Mouse (Mus musculus) ES-Bruce4 (cell line): ENCODE measurements around the gene Shank2. TPM values are rescaled to one million over a fixed set of nuclear protein-coding genes. Genes with fewer than 3 reads are reported as not detected.

Experiments
- H3K27ac ChIP-seq: 2 replicates; pipeline ENCODE4 v1.5.1; 2012; ENCODE audit warnings: low read length, inconsistent platforms; ENCODE audit not compliant: insufficient read depth
- H3K27me3 ChIP-seq: 2 replicates; pipeline ENCODE4 v1.6.1; 2012; ENCODE audit warnings: mild to moderate bottlenecking, low read length, inconsistent platforms; ENCODE audit not compliant: control insufficient read depth, poor library complexity, insufficient read depth, severe bottlenecking
- H3K36me3 ChIP-seq: 2 replicates; pipeline ENCODE4 v1.6.1; 2012; ENCODE audit warnings: inconsistent platforms, mild to moderate bottlenecking, low read length, moderate library complexity; ENCODE audit not compliant: control insufficient read depth, poor library complexity, insufficient read depth, severe bottlenecking
- H3K4me1 ChIP-seq: one replicate; pipeline ENCODE4 v1.8.1; 2011; ENCODE audit warnings: low read length; ENCODE audit not compliant: control insufficient read depth, insufficient read depth
- H3K4me3 ChIP-seq: 2 replicates; pipeline ENCODE4 v1.5.1; 2011; ENCODE audit warnings: low read depth, mild to moderate bottlenecking, low read length
- H3K9ac ChIP-seq: 2 replicates; pipeline ENCODE4 v1.6.1; 2012; ENCODE audit warnings: low read depth, mild to moderate bottlenecking, inconsistent platforms; ENCODE audit not compliant: poor library complexity, severe bottlenecking
- H3K9me3 ChIP-seq: replicated peaks from 2 replicates; pipeline ENCODE4 v1.6.1; 2012; ENCODE audit warnings: mild to moderate bottlenecking, low read length, inconsistent platforms; ENCODE audit not compliant: control insufficient read depth, poor library complexity, insufficient read depth, severe bottlenecking
- CTCF ChIP-seq: IDR thresholded peaks from one replicate; pipeline ENCODE4 v1.8.1; 2011; ENCODE audit warnings: low read depth, low read length
- EP300 ChIP-seq: IDR thresholded peaks from 2 replicates; pipeline ENCODE4 v1.6.1; 2011; ENCODE audit warnings: low read depth, low read length; ENCODE audit not compliant: insufficient read depth
- POLR2A ChIP-seq: IDR thresholded peaks from one replicate; pipeline ENCODE4 v1.8.1; 2011; ENCODE audit warnings: low read length; ENCODE audit not compliant: insufficient read depth
- polyA plus RNA-seq: library from polyadenylated mRNA; stranded (reverse); fragments of >200 nt; gene quantifications from 2 replicates; pipeline ENCODE4 v1.2.4, GENCODE M21; 2011; ENCODE audit warnings: low read depth; ENCODE audit not compliant: missing spikeins, insufficient read depth, insufficient read length

Shank2 gene
- polyA plus RNA-seq, 1 experiment, result 0.72 TPM

- no peaks in the 10 kb centered on the region for H3K9me3 ChIP-seq
- no peaks in the 10 kb centered on the region for H3K27me3 ChIP-seq
- no peaks in the 10 kb centered on the region for H3K36me3 ChIP-seq
Observed at GRCm38 (mm10) chr7:144202017-144202682, 200.4 kb downstream of the Shank2 start.

GRCm38 (mm10) chr7:144204290-144204689 lies 202.6 kb downstream of the Shank2 start:
- Histone ChIP-seq H3K4me1 (no peaks in the 10 kb centered on the region), H3K27me3 (no peaks in the 10 kb centered on the region), H3K27ac (no peak overlapping the region), H3K9me3 (no peaks in the 10 kb centered on the region), H3K36me3 (no peaks in the 10 kb centered on the region), H3K4me3 (no peak overlapping the region), H3K9ac (no peak overlapping the region)
- TF ChIP-seq EP300 (no peak), POLR2A (no peak), CTCF (no peak)

More at GRCm38 (mm10) chr7:144202017-144202682, 200.4 kb downstream of the Shank2 start:
- TF ChIP-seq CTCF, result no peak
- no peak for TF ChIP-seq POLR2A
- no peak for TF ChIP-seq EP300
- no peak overlapping the region for H3K4me3 ChIP-seq
- H3K9ac ChIP-seq, result no peak overlapping the region
- no peaks in the 10 kb centered on the region for H3K4me1 ChIP-seq
- no peak overlapping the region for H3K27ac ChIP-seq

- Histone ChIP-seq H3K4me3 (no peak overlapping the region), H3K27me3 (no peaks in the 10 kb centered on the region), H3K9ac (no peak overlapping the region), H3K4me1 (no peaks in the 10 kb centered on the region), H3K36me3 (no peaks in the 10 kb centered on the region), H3K27ac (no peak overlapping the region), H3K9me3 (no peaks in the 10 kb centered on the region)
- TF ChIP-seq CTCF (no peak), EP300 (no peak), POLR2A (no peak)
Observed at GRCm38 (mm10) chr7:144205161-144205560, 203.4 kb downstream of the Shank2 start.

- H3K9ac ChIP-seq, result no peak overlapping the region
- H3K4me3 ChIP-seq, result no peak overlapping the region
Observed at GRCm38 (mm10) chr7:144205837-144206236, 204.1 kb downstream of the Shank2 start.

GRCm38 (mm10) chr7:144206254-144206653 lies 204.5 kb downstream of the Shank2 start:
- no peak overlapping the region for H3K4me3 ChIP-seq
- no peaks in the 10 kb centered on the region for H3K27me3 ChIP-seq
- TF ChIP-seq POLR2A, result no peak
- TF ChIP-seq EP300, result no peak
- no peak for TF ChIP-seq CTCF
- H3K9me3 ChIP-seq, result no peaks in the 10 kb centered on the region
- no peak overlapping the region for H3K9ac ChIP-seq
- H3K27ac ChIP-seq, result no peak overlapping the region
- no peaks in the 10 kb centered on the region for H3K36me3 ChIP-seq
- no peaks in the 10 kb centered on the region for H3K4me1 ChIP-seq

More at GRCm38 (mm10) chr7:144205837-144206236, 204.1 kb downstream of the Shank2 start:
- Histone ChIP-seq H3K27ac (no peak overlapping the region), H3K36me3 (no peaks in the 10 kb centered on the region), H3K4me1 (no peaks in the 10 kb centered on the region), H3K27me3 (no peaks in the 10 kb centered on the region), H3K9me3 (no peaks in the 10 kb centered on the region)
- TF ChIP-seq EP300 (no peak), CTCF (no peak), POLR2A (no peak)

- H3K36me3 ChIP-seq, result no peaks in the 10 kb centered on the region
- H3K27me3 ChIP-seq, result no peaks in the 10 kb centered on the region
- no peaks in the 10 kb centered on the region for H3K9me3 ChIP-seq
- no peak overlapping the region for H3K4me3 ChIP-seq
- no peaks in the 10 kb centered on the region for H3K4me1 ChIP-seq
- no peak overlapping the region for H3K27ac ChIP-seq
- no peak overlapping the region for H3K9ac ChIP-seq
- TF ChIP-seq CTCF (no peak), POLR2A (no peak), EP300 (no peak)
Observed at GRCm38 (mm10) chr7:144207100-144207499, 205.4 kb downstream of the Shank2 start.
